Mouse (Mus musculus) heart, postnatal 0 days (tissue): ENCODE results near the gene Gm44973.

Experiments used
- CTCF ChIP-seq: IDR thresholded peaks from 2 replicates; pipeline ENCODE4 v1.5.1; 2016; ENCODE audit warnings: antibody characterized with exemption, control low read depth, low read depth
- EP300 ChIP-seq: IDR thresholded peaks from 2 replicates; pipeline ENCODE4 v1.6.1; 2016; ENCODE audit warnings: antibody characterized with exemption, low read depth

DNA sequence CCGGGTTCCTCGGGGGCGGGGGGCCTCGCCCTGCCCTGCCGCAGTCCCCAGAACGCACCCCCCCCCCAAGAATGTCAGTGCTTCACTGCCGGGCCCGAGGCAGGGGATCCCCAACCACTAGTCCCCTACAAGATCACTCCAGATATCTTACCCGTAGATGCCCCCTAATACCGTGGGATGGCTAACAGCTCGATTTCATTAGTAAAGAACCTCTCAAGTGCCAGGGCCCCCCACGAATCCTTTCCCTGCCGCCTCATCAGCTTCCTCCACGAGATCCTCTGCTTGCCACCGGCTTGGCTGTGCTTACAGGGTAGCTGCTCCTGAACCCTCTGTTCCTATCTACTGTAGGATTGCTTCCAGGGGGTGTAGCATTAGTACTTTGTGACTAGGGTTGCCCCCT, 5.4 kb downstream of the Gm44973 start:
- TF ChIP-seq CTCF, result no peak
- no peak for TF ChIP-seq EP300
